Mouse (Mus musculus) liver, embryonic 13.5 days (tissue): ENCODE measurements at regions not wholly inside any gene's neighbourhood (a gene's known extent, or its start where the extent isn't known, plus 50 kb on each side); places are given as distances from the start of the nearest gene placed in this dataset.
A peak's percentile ranks its signal among the peaks of the same experiment; 100 is the strongest.
"Not testable (repeated sequence)": the region's sequence is repeated elsewhere in the genome, so short reads cannot be mapped to it uniquely, and the experiment has no call there.

Source experiments
- ATAC-seq: fragments of 200-750 bp; cut with Nextera tagmentation; 2 replicates; pipeline ENCODE4 v1.8.0; 2017; ENCODE audit warnings: low read depth, mild to moderate bottlenecking, moderate number of reproducible peaks, moderate library complexity
- DNase-seq: peaks from one replicate; pipeline ENCODE4 v3.0.0; 2022
- H3K27ac ChIP-seq: fragments of 300-500 bp; sonication (generic); 2 replicates; pipeline ENCODE4 v1.5.1; 2015; ENCODE audit warnings: moderate library complexity, mild to moderate bottlenecking, inconsistent platforms
- H3K27me3 ChIP-seq: fragments of 300-500 bp; sonication (generic); 2 replicates; pipeline ENCODE4 v1.6.1; 2015; ENCODE audit warnings: mild to moderate bottlenecking, inconsistent platforms
- H3K36me3 ChIP-seq: fragments of 300-500 bp; sonication (generic); 2 replicates; pipeline ENCODE4 v1.6.1; 2015; ENCODE audit warnings: mild to moderate bottlenecking, inconsistent platforms
- H3K4me1 ChIP-seq: fragments of 300-500 bp; sonication (generic); replicated peaks from 2 replicates; pipeline ENCODE4 v1.6.1; 2015; ENCODE audit warnings: inconsistent platforms
- H3K4me2 ChIP-seq: fragments of 300-500 bp; sonication (generic); 2 replicates; pipeline ENCODE4 v1.6.1; 2015; ENCODE audit warnings: inconsistent platforms, mild to moderate bottlenecking, moderate library complexity
- H3K4me3 ChIP-seq: fragments of 300-500 bp; sonication (generic); replicated peaks from 2 replicates; pipeline ENCODE4 v1.5.1; 2015; ENCODE audit warnings: mild to moderate bottlenecking, inconsistent platforms
- H3K9ac ChIP-seq: fragments of 300-500 bp; sonication (generic); 2 replicates; pipeline ENCODE4 v1.6.1; 2015; ENCODE audit warnings: mild to moderate bottlenecking, inconsistent platforms
- H3K9me3 ChIP-seq: fragments of 300-500 bp; sonication (generic); replicated peaks from 2 replicates; pipeline ENCODE4 v1.6.1; 2016; ENCODE audit warnings: inconsistent platforms
- WGBS: fragments of 180-500 bp; shearing (Covaris S2); methylation state at CpG from one replicate; pipeline ENCODE4 v1.1.7; 2015; ENCODE audit not compliant: insufficient replicate concordance; 5-methylcytosine and 5-hydroxymethylcytosine counted together

GRCm38 (mm10) chr7:62179387-62179786 lies 167.0 kb upstream of the Ndn start:
- H3K9me3 ChIP-seq = no peaks in the 10 kb centered on the region
- WGBS = 37% methylated on average over 2 of the region's 2 CpGs
- no peak for DNase-seq
- H3K36me3 ChIP-seq = no peaks in the 10 kb centered on the region
- no peaks in the 10 kb centered on the region for H3K4me1 ChIP-seq
- H3K27me3 ChIP-seq = no peaks in the 10 kb centered on the region
- H3K9ac ChIP-seq = no peak overlapping the region
- H3K27ac ChIP-seq = no peak overlapping the region
- no peak overlapping the region for H3K4me3 ChIP-seq
- no peak overlapping the region for H3K4me2 ChIP-seq
- ATAC-seq = no peak

DNA sequence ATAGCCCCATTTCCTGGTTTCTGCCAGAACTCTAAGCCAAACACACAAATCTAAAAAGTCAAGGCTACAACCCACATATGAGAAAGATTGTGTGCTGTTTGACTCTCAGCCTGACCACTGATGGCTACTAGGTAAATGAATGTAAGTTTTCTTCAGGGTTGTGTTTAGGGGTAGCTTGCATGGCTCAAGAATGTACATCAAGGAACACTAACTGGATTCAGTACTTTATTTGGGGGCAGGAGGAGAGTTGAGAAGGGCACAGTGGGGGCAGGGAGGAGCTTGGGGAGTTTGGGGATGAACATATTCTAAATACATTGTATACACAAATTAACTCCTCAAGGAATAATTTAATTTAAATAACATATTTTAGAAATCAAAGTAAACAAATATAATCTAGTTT lies 137.8 kb upstream of the Ndn start:
- H3K9ac ChIP-seq = no peak overlapping the region
- no peak for DNase-seq
- H3K4me1 ChIP-seq = no peaks in the 10 kb centered on the region
- H3K4me2 ChIP-seq = no peak overlapping the region
- ATAC-seq = no peak
- H3K27ac ChIP-seq = no peak overlapping the region
- no peaks in the 10 kb centered on the region for H3K36me3 ChIP-seq
- no peaks in the 10 kb centered on the region for H3K9me3 ChIP-seq
- no peak overlapping the region for H3K4me3 ChIP-seq
- H3K27me3 ChIP-seq = no peaks in the 10 kb centered on the region

GRCm38 (mm10) chr7:62209117-62209700 lies 137.2 kb upstream of the Ndn start:
- no peaks in the 10 kb centered on the region for H3K9me3 ChIP-seq
- H3K4me1 ChIP-seq = no peaks in the 10 kb centered on the region
- no peak overlapping the region for H3K4me2 ChIP-seq
- H3K27me3 ChIP-seq = no peaks in the 10 kb centered on the region
- WGBS = 30% methylated on average over 12 of the region's 12 CpGs
- no peak overlapping the region for H3K9ac ChIP-seq
- DNase-seq (no peak), ATAC-seq (no peak)
- H3K4me3 ChIP-seq = no peak overlapping the region
- no peaks in the 10 kb centered on the region for H3K36me3 ChIP-seq
- H3K27ac ChIP-seq = no peak overlapping the region

GRCm38 (mm10) chr7:62225184-62225583 lies 121.2 kb upstream of the Ndn start:
- Histone ChIP-seq H3K4me2 (no peak overlapping the region), H3K9me3 (no peaks in the 10 kb centered on the region), H3K27ac (no peak overlapping the region), H3K4me1 (no peaks in the 10 kb centered on the region), H3K27me3 (no peaks in the 10 kb centered on the region), H3K4me3 (no peak overlapping the region), H3K9ac (no peak overlapping the region), H3K36me3 (no peaks in the 10 kb centered on the region)
- ATAC-seq (no peak), DNase-seq (no peak)
- WGBS = 33% methylated on average over 4 of the region's 4 CpGs

- no peak for DNase-seq
- no peak overlapping the region for H3K4me2 ChIP-seq
Observed at GRCm38 (mm10) chr7:62227727-62228126, 118.6 kb upstream of the Ndn start.

DNA sequence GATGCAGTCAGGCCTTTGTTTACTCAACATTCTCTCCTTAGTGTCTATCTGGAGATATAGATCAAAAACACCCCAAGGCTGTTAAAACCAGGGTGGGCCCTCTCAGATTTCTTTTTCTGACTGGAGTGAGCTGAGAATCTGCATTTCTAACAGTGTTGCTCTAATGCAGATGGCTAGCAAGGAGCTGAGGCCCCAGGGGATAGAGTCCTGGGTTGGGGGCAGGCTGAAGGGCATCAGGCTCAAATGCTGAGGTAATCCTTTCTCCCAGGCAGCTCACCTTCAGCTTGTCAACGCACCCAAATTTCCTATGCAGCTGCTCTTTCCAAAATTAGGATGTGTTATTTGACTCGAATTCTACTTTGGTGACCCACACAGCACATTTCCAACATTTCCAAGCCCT lies 115.7 kb upstream of the Ndn start:
- Histone ChIP-seq H3K9me3 (no peaks in the 10 kb centered on the region), H3K4me1 (no peaks in the 10 kb centered on the region), H3K4me3 (no peak overlapping the region), H3K27ac (no peak overlapping the region), H3K4me2 (0 out of 2 replicates have a peak overlapping the region, but pooled peaks have one; percentile 15), H3K9ac (no peak overlapping the region), H3K27me3 (no peaks in the 10 kb centered on the region), H3K36me3 (no peaks in the 10 kb centered on the region)
- 2% methylated on average over 2 of the region's 2 CpGs for WGBS
- DNase-seq = no peak
- no peak for ATAC-seq

More at GRCm38 (mm10) chr7:62227727-62228126, 118.6 kb upstream of the Ndn start:
- no peak overlapping the region for H3K27ac ChIP-seq
- no peaks in the 10 kb centered on the region for H3K4me1 ChIP-seq
- no peaks in the 10 kb centered on the region for H3K36me3 ChIP-seq
- no peaks in the 10 kb centered on the region for H3K27me3 ChIP-seq
- WGBS = 12% methylated on average over 1 of the region's 1 CpGs
- ATAC-seq = no peak
- H3K9me3 ChIP-seq = no peaks in the 10 kb centered on the region
- H3K9ac ChIP-seq = no peak overlapping the region
- H3K4me3 ChIP-seq = no peak overlapping the region

- Histone ChIP-seq H3K4me2 (0 out of 2 replicates have a peak overlapping the region, but pooled peaks have one; percentile 15), H3K36me3 (no peaks in the 10 kb centered on the region), H3K4me1 (no peaks in the 10 kb centered on the region), H3K27ac (no peak overlapping the region), H3K9ac (no peak overlapping the region), H3K4me3 (no peak overlapping the region), H3K9me3 (no peaks in the 10 kb centered on the region), H3K27me3 (no peaks in the 10 kb centered on the region)
- 17% methylated on average over 13 of the region's 13 CpGs for WGBS
- 0 out of 2 replicates have a peak, but pooled peaks have one; percentile 15 for ATAC-seq
- no peak for DNase-seq
Observed at GRCm38 (mm10) chr7:62231120-62231574, 115.2 kb upstream of the Ndn start.

- Histone ChIP-seq H3K27me3 (no peaks in the 10 kb centered on the region), H3K9me3 (no peaks in the 10 kb centered on the region), H3K27ac (no peak overlapping the region), H3K4me1 (no peaks in the 10 kb centered on the region), H3K4me2 (no peak overlapping the region), H3K4me3 (no peak overlapping the region), H3K9ac (no peak overlapping the region), H3K36me3 (no peaks in the 10 kb centered on the region)
- DNase-seq = no peak
- 50% methylated on average over 5 of the region's 5 CpGs for WGBS
- ATAC-seq = no peak
Observed at GRCm38 (mm10) chr7:62232076-62232475, 114.3 kb upstream of the Ndn start.

- no peak overlapping the region for H3K9ac ChIP-seq
- no peak overlapping the region for H3K4me2 ChIP-seq
- no peak overlapping the region for H3K4me3 ChIP-seq
- no peaks in the 10 kb centered on the region for H3K27me3 ChIP-seq
- H3K36me3 ChIP-seq = no peaks in the 10 kb centered on the region
- H3K27ac ChIP-seq = no peak overlapping the region
- DNase-seq = no peak
- no peaks in the 10 kb centered on the region for H3K4me1 ChIP-seq
- no peak for ATAC-seq
- H3K9me3 ChIP-seq = no peaks in the 10 kb centered on the region
- 52% methylated on average over 6 of the region's 6 CpGs for WGBS
Observed at GRCm38 (mm10) chr7:62234037-62234436, 112.3 kb upstream of the Ndn start.

DNA sequence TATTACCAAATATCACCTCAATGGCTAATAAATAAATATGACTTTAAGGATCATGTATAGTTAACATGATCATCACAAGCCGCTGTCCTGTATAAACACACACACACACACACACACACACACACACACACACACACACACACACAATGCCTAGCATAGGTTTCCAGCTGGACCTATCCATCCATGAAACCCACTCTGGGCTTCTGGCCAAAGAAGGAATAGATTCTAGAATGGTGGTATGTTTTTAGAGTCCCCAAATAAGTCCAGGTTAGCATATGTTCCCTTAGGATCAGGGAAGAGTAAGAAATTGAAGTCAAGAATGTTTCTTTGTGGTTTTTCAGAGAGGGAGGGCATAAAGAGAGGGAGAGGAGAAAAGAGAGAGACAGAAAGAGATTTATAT lies 110.6 kb upstream of the Ndn start:
- 67% methylated on average over 1 of the region's 1 CpGs for WGBS
- ATAC-seq (no peak), DNase-seq (no peak)
- no peak overlapping the region for H3K4me3 ChIP-seq
- H3K27me3 ChIP-seq = no peaks in the 10 kb centered on the region
- no peak overlapping the region for H3K27ac ChIP-seq
- H3K9ac ChIP-seq = no peak overlapping the region
- H3K4me1 ChIP-seq = no peaks in the 10 kb centered on the region
- H3K9me3 ChIP-seq = no peaks in the 10 kb centered on the region
- no peak overlapping the region for H3K4me2 ChIP-seq
- H3K36me3 ChIP-seq = no peaks in the 10 kb centered on the region

- Histone ChIP-seq H3K4me1 (no peaks in the 10 kb centered on the region), H3K9me3 (0 out of 2 replicates have a peak, but pooled peaks cover 2% of the 10 kb centered on the region), H3K27ac (no peak overlapping the region), H3K4me2 (no peak overlapping the region), H3K36me3 (no peaks in the 10 kb centered on the region), H3K4me3 (no peak overlapping the region), H3K9ac (no peak overlapping the region), H3K27me3 (no peaks in the 10 kb centered on the region)
- no peak for ATAC-seq
- 37% methylated on average over 8 of the region's 8 CpGs for WGBS
- DNase-seq = no peak
Observed at GRCm38 (mm10) chr7:62261688-62262114, 84.7 kb upstream of the Ndn start.

DNA sequence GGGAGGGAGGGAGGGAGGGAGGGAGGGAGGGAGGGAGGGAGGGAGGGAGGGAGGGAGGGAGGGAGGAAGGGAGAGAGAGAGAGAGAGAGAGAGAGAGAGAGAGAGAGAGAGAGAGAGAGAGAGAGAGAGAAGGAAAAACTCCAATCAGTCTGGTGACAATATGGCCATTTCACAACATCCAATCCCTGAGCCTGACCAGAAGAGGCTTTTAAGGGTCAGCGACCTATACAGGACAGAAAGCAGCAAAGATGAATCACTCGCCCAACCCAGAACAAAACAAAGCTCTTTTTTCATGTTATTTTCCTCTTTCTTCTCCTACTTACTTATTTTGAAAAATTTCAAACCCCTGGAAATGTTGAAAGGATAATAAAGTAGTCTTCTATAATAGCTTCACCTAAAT lies 84.2 kb upstream of the Ndn start:
- DNase-seq, ATAC-seq, H3K4me2 ChIP-seq, H3K4me3 ChIP-seq, H3K36me3 ChIP-seq, H3K9ac ChIP-seq, H3K27ac ChIP-seq, H3K27me3 ChIP-seq, H3K9me3 ChIP-seq, H3K4me1 ChIP-seq: not testable (repeated sequence)
- 42% methylated on average over 2 of the region's 2 CpGs for WGBS
